Mouse (Mus musculus): Measurements from ENCODE around the gene Sbno1. TPM values are rescaled to one million over a fixed set of nuclear protein-coding genes. Genes with fewer than 3 reads are reported as not detected.

Sbno1 gene
- polyA plus RNA-seq, 1 experiment from 2014 or later, result 102 TPM

DNA sequence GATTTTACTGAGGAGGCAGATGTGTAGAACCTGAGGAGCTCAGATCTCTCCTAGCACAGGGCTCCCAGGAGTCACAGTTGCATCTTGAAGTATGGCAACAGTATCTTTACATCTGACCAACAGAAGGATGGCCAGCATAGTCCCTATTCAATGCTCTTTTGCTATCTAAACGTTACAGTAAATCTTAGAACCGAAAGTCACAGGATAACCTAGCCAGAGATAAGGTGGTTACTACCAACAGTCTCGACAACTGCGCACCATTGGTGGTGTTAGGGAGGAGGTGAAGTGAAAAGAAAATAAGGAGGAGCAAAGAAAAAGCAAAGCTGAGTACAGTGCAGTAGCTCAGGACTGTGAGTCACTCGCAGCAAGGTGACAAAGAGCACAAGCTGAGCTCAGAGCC is 13.6 kb downstream of the Sbno1 start:
- H3K4me3 ChIP-seq (ENCODE audit: low read length), result no peak overlapping the region
- H3K9me3 ChIP-seq (ENCODE audit: control insufficient read depth, low read length), result no peaks in the 10 kb centered on the region
- H3K36me3 ChIP-seq (ENCODE audit: control insufficient read depth, insufficient read depth, low read length), result peaks cover 57% of the 10 kb centered on the region
- 89% methylated on average over 5 of the region's 5 CpGs for WGBS
- no peak overlapping the region for H3K27ac ChIP-seq (ENCODE audit: low read depth, low read length)
- H3K27me3 ChIP-seq (ENCODE audit: control insufficient read depth, insufficient read depth, low read length), result no peaks in the 10 kb centered on the region
- ATAC-seq (ENCODE audit: low FRiP score, low TSS enrichment), result no peak
- H3K4me2 ChIP-seq (replicated peaks; ENCODE audit: low read depth, low read length), result no peak overlapping the region
- H3K4me1 ChIP-seq (ENCODE audit: control insufficient read depth, insufficient read depth, low read length), result no peaks in the 10 kb centered on the region
- no peak overlapping the region for H3K9ac ChIP-seq (ENCODE audit: low read depth, low read length)

DNA sequence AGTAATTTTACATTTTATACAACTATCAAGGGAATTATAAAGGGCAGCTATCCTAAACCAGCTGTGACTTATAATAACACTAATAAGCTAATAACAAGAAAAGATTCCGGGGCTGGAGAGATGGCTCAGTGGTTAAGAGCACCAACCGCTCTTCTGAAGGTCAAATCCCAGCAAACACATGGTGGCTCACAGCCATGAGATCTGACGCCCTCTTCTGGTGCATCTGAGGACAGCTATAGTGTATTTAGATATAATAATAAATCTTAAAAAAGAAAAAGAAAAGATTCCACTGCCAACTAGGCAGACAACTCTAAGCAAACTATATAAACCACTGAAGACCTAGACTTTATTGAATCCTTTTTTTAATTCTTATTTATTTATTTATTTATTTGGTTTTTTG is 15.0 kb downstream of the Sbno1 start:
- Histone ChIP-seq H3K4me3 (ENCODE audit: low read length) (no peak overlapping the region), H3K36me3 (ENCODE audit: control insufficient read depth, insufficient read depth, low read length) (peaks cover 68% of the 10 kb centered on the region), H3K9me3 (ENCODE audit: control insufficient read depth, low read length) (no peaks in the 10 kb centered on the region), H3K9ac (ENCODE audit: low read depth, low read length) (no peak overlapping the region), H3K27me3 (ENCODE audit: control insufficient read depth, insufficient read depth, low read length) (no peaks in the 10 kb centered on the region), H3K4me2 (replicated peaks; ENCODE audit: low read depth, low read length) (no peak overlapping the region), H3K4me1 (ENCODE audit: control insufficient read depth, insufficient read depth, low read length) (no peaks in the 10 kb centered on the region), H3K27ac (ENCODE audit: low read depth, low read length) (no peak overlapping the region)
- ATAC-seq (ENCODE audit: low FRiP score, low TSS enrichment), result no peak
- WGBS, result 80% methylated on average over 3 of the region's 3 CpGs

DNA sequence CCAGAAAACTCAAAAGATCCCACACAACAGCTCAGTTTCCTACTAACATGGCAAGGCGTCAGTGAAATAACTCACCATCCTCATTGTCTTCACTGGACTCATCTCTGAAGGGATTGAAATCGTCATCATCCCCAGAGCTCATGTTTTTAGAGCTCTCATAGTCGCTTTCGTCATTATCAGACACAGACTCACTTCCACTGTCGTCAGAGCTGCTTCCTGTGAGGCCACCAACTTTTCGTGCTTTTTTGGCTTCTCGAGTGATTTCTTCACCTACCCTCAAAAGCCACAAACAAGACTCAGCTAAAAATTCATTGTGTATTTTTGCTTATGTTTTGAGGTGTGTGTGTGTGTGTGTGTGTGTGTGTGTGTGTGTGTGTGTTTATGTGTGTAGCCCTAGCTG is 32.1 kb downstream of the Sbno1 start:
- Histone ChIP-seq H3K36me3 (ENCODE audit: control insufficient read depth, insufficient read depth, low read length) (peaks cover 95% of the 10 kb centered on the region), H3K9ac (ENCODE audit: low read depth, low read length) (no peak overlapping the region), H3K4me3 (ENCODE audit: low read length) (no peak overlapping the region), H3K4me2 (replicated peaks; ENCODE audit: low read depth, low read length) (no peak overlapping the region), H3K27me3 (ENCODE audit: control insufficient read depth, insufficient read depth, low read length) (no peaks in the 10 kb centered on the region), H3K27ac (ENCODE audit: low read depth, low read length) (no peak overlapping the region), H3K9me3 (ENCODE audit: control insufficient read depth, low read length) (no peaks in the 10 kb centered on the region), H3K4me1 (ENCODE audit: control insufficient read depth, insufficient read depth, low read length) (no peaks in the 10 kb centered on the region)
- 92% methylated on average over 7 of the region's 7 CpGs for WGBS
- ATAC-seq (ENCODE audit: low FRiP score, low TSS enrichment), result no peak

DNA sequence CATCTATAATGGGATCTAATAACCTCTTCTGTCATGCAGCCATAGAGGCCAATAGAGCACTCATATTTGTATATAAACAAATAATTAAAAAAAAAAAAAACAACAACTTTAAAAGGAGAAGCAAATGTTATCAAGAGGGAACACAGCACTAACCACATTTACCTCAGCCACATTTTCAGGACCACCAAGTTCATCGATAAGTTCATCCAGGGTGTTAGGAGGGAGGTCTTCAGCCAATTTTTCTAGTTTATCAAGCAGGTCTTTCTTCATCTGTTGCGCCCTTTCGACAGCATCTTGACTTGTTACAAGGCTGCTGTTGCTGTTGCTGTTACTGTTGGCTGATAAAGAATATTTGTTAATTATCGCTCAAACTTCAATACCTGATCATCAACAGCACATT is 33.4 kb downstream of the Sbno1 start:
- Histone ChIP-seq H3K4me2 (replicated peaks; ENCODE audit: low read depth, low read length) (no peak overlapping the region), H3K27ac (ENCODE audit: low read depth, low read length) (no peak overlapping the region), H3K4me1 (ENCODE audit: control insufficient read depth, insufficient read depth, low read length) (no peaks in the 10 kb centered on the region), H3K27me3 (ENCODE audit: control insufficient read depth, insufficient read depth, low read length) (no peaks in the 10 kb centered on the region), H3K36me3 (ENCODE audit: control insufficient read depth, insufficient read depth, low read length) (peaks cover 93% of the 10 kb centered on the region), H3K9ac (ENCODE audit: low read depth, low read length) (no peak overlapping the region), H3K9me3 (ENCODE audit: control insufficient read depth, low read length) (no peaks in the 10 kb centered on the region), H3K4me3 (ENCODE audit: low read length) (no peak overlapping the region)
- WGBS, result 96% methylated on average over 4 of the region's 4 CpGs
- no peak for ATAC-seq (ENCODE audit: low FRiP score, low TSS enrichment)

DNA sequence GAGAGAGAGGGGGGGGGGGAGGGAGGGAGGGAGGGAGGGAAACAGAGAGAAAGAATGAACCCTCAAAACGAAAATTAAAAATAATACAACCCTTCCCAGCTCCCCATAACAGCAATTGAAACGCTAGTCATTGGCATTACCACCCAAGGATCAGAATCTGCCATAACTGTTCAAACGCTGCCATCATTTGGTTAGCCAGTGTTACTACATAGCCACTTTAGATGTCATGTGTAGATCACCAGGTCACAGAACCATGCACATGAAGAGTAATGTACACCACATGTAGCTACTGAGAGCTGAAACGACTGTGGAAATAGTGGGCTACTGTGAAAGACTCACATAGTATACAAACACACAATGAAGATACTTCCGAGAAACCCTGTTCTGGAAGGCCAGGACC is 37.9 kb downstream of the Sbno1 start:
- Histone ChIP-seq H3K4me2 (replicated peaks; ENCODE audit: low read depth, low read length) (no peak overlapping the region), H3K9ac (ENCODE audit: low read depth, low read length) (no peak overlapping the region), H3K27ac (ENCODE audit: low read depth, low read length) (no peak overlapping the region), H3K27me3 (ENCODE audit: control insufficient read depth, insufficient read depth, low read length) (no peaks in the 10 kb centered on the region), H3K4me1 (ENCODE audit: control insufficient read depth, insufficient read depth, low read length) (no peaks in the 10 kb centered on the region), H3K4me3 (ENCODE audit: low read length) (no peak overlapping the region), H3K36me3 (ENCODE audit: control insufficient read depth, insufficient read depth, low read length) (peaks cover 90% of the 10 kb centered on the region), H3K9me3 (ENCODE audit: control insufficient read depth, low read length) (no peaks in the 10 kb centered on the region)
- no peak for ATAC-seq (ENCODE audit: low FRiP score, low TSS enrichment)
- 75% methylated on average over 5 of the region's 5 CpGs for WGBS

GRCm38 (mm10) chr5:124380121-124380520 is 45.7 kb downstream of the Sbno1 start:
- H3K27ac ChIP-seq (ENCODE audit: low read depth, low read length), result no peak overlapping the region
- H3K36me3 ChIP-seq (ENCODE audit: control insufficient read depth, insufficient read depth, low read length), result peaks cover 89% of the 10 kb centered on the region
- WGBS, result 94% methylated on average over 1 of the region's 1 CpGs
- H3K27me3 ChIP-seq (ENCODE audit: control insufficient read depth, insufficient read depth, low read length), result no peaks in the 10 kb centered on the region
- no peak overlapping the region for H3K4me3 ChIP-seq (ENCODE audit: low read length)
- ATAC-seq (ENCODE audit: low FRiP score, low TSS enrichment), result no peak
- H3K9ac ChIP-seq (ENCODE audit: low read depth, low read length), result no peak overlapping the region
- H3K9me3 ChIP-seq (ENCODE audit: control insufficient read depth, low read length), result no peaks in the 10 kb centered on the region
- H3K4me1 ChIP-seq (ENCODE audit: control insufficient read depth, insufficient read depth, low read length), result no peaks in the 10 kb centered on the region
- no peak overlapping the region for H3K4me2 ChIP-seq (replicated peaks; ENCODE audit: low read depth, low read length)

DNA sequence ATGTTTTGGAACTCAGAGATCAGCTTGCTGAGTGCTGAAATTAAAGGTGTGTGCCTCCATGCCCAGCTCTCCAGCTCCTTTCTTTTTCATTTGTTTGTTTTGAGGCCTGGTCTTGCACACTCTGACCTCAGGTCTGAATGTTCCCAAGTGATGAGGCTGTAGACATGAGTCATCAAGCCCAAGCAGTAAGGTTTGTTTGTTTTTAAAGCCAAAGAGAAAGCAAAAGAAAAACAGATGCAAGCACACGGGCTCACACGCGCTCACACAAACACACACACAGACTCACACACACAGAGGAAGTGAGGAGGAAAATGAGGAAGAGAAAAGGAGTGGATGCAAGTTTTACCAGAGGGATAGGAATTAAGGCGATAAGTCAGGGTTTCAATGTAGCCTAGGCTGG is 48.7 kb downstream of the Sbno1 start:
- no peak overlapping the region for H3K4me3 ChIP-seq (ENCODE audit: low read length)
- no peaks in the 10 kb centered on the region for H3K27me3 ChIP-seq (ENCODE audit: control insufficient read depth, insufficient read depth, low read length)
- H3K9ac ChIP-seq (ENCODE audit: low read depth, low read length), result no peak overlapping the region
- no peak overlapping the region for H3K4me2 ChIP-seq (replicated peaks; ENCODE audit: low read depth, low read length)
- H3K27ac ChIP-seq (ENCODE audit: low read depth, low read length), result no peak overlapping the region
- WGBS, result 89% methylated on average over 4 of the region's 4 CpGs
- H3K36me3 ChIP-seq (ENCODE audit: control insufficient read depth, insufficient read depth, low read length), result peaks cover 87% of the 10 kb centered on the region
- ATAC-seq (ENCODE audit: low FRiP score, low TSS enrichment), result no peak
- no peaks in the 10 kb centered on the region for H3K4me1 ChIP-seq (ENCODE audit: control insufficient read depth, insufficient read depth, low read length)
- H3K9me3 ChIP-seq (ENCODE audit: control insufficient read depth, low read length), result no peaks in the 10 kb centered on the region

GRCm38 (mm10) chr5:124376401-124376800 is 49.4 kb downstream of the Sbno1 start:
- H3K4me1 ChIP-seq (ENCODE audit: control insufficient read depth, insufficient read depth, low read length), result no peaks in the 10 kb centered on the region
- no peaks in the 10 kb centered on the region for H3K9me3 ChIP-seq (ENCODE audit: control insufficient read depth, low read length)
- H3K4me2 ChIP-seq (replicated peaks; ENCODE audit: low read depth, low read length), result no peak overlapping the region
- H3K27me3 ChIP-seq (ENCODE audit: control insufficient read depth, insufficient read depth, low read length), result no peaks in the 10 kb centered on the region
- H3K36me3 ChIP-seq (ENCODE audit: control insufficient read depth, insufficient read depth, low read length), result peaks cover 87% of the 10 kb centered on the region
- no peak for ATAC-seq (ENCODE audit: low FRiP score, low TSS enrichment)
- WGBS, result 88% methylated on average over 1 of the region's 1 CpGs
- no peak overlapping the region for H3K9ac ChIP-seq (ENCODE audit: low read depth, low read length)
- no peak overlapping the region for H3K27ac ChIP-seq (ENCODE audit: low read depth, low read length)
- no peak overlapping the region for H3K4me3 ChIP-seq (ENCODE audit: low read length)

DNA sequence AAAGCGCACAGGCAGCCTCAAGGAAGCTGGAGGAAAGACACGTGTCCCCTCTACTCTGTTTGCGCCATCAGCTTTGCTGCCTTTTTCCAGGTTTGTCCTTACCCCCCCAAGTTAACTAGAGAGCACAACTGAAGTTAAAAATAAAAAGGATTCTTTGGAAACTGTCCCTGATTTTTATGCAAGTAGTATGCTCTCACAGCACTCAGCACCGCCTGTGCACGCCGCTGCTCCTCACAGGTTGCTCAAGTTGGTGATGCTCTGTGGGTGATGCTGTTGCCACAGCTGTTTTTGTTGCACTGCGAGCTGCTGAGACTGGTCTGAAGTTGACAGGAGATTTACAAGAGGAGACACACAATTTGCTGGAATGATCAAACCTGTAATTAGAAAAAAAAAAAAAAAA is 51.5 kb downstream of the Sbno1 start:
- no peak for ATAC-seq (ENCODE audit: low FRiP score, low TSS enrichment)
- H3K27ac ChIP-seq (ENCODE audit: low read depth, low read length), result no peak overlapping the region
- H3K4me1 ChIP-seq (ENCODE audit: control insufficient read depth, insufficient read depth, low read length), result no peaks in the 10 kb centered on the region
- no peaks in the 10 kb centered on the region for H3K9me3 ChIP-seq (ENCODE audit: control insufficient read depth, low read length)
- H3K36me3 ChIP-seq (ENCODE audit: control insufficient read depth, insufficient read depth, low read length), result peaks cover 87% of the 10 kb centered on the region
- 96% methylated on average over 7 of the region's 7 CpGs for WGBS
- H3K4me2 ChIP-seq (replicated peaks; ENCODE audit: low read depth, low read length), result no peak overlapping the region
- H3K4me3 ChIP-seq (ENCODE audit: low read length), result no peak overlapping the region
- H3K9ac ChIP-seq (ENCODE audit: low read depth, low read length), result no peak overlapping the region
- no peaks in the 10 kb centered on the region for H3K27me3 ChIP-seq (ENCODE audit: control insufficient read depth, insufficient read depth, low read length)

DNA sequence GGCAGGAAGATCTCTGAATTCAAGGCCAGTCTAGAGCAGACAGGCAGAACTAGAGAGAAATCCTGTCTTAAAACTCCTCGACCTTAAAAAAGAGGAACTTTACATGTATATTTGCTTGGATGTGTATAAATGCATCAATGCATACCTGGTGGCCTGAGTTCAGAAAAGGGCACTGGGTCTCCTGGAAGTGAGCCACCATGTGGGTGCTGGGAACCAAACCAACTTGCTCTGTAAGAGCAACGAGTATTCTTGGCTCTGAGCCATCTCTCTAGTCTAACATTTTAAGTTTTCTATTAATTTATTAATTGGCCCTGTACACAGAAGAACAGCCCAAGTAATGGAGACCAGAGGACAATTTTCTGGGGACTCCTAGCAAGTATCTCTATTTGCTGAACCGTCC is 59.1 kb downstream of the Sbno1 start:
- H3K27ac ChIP-seq (ENCODE audit: low read depth, low read length), result no peak overlapping the region
- no peaks in the 10 kb centered on the region for H3K4me1 ChIP-seq (ENCODE audit: control insufficient read depth, insufficient read depth, low read length)
- no peaks in the 10 kb centered on the region for H3K27me3 ChIP-seq (ENCODE audit: control insufficient read depth, insufficient read depth, low read length)
- no peak overlapping the region for H3K9ac ChIP-seq (ENCODE audit: low read depth, low read length)
- H3K9me3 ChIP-seq (ENCODE audit: control insufficient read depth, low read length), result no peaks in the 10 kb centered on the region
- WGBS, result 82% methylated on average over 3 of the region's 3 CpGs
- ATAC-seq (ENCODE audit: low FRiP score, low TSS enrichment), result no peak
- H3K36me3 ChIP-seq (ENCODE audit: control insufficient read depth, insufficient read depth, low read length), result peaks cover 37% of the 10 kb centered on the region
- H3K4me3 ChIP-seq (ENCODE audit: low read length), result no peak overlapping the region
- H3K4me2 ChIP-seq (replicated peaks; ENCODE audit: low read depth, low read length), result no peak overlapping the region

Measured in kidney, embryonic 14.5 days (tissue).